Mouse (Mus musculus) heart, embryonic 10.5 days (tissue): Measurements from ENCODE around the gene Chd2. TPM values are rescaled to one million over a fixed set of nuclear protein-coding genes. Genes with fewer than 3 reads are reported as not detected.

Experiments
- DNase-seq: peaks from one replicate; pipeline ENCODE4 v3.0.0-alpha.2; 2017; ENCODE audit warnings: low spot score
- H3K27ac ChIP-seq: fragments of 300-500 bp; sonication (generic); 2 replicates; pipeline ENCODE4 v1.5.1; 2016; ENCODE audit warnings: mild to moderate bottlenecking
- H3K27me3 ChIP-seq: fragments of 300-500 bp; sonication (generic); 2 replicates; pipeline ENCODE4 v1.6.1; 2016; ENCODE audit warnings: mild to moderate bottlenecking; ENCODE audit not compliant: poor library complexity, insufficient read depth, severe bottlenecking
- H3K36me3 ChIP-seq: fragments of 300-500 bp; sonication (generic); 2 replicates; pipeline ENCODE4 v1.6.1; 2016; ENCODE audit warnings: mild to moderate bottlenecking, moderate library complexity
- H3K4me1 ChIP-seq: fragments of 300-500 bp; sonication (generic); 2 replicates; pipeline ENCODE4 v1.6.1; 2016; ENCODE audit warnings: mild to moderate bottlenecking
- H3K4me3 ChIP-seq: fragments of 300-500 bp; sonication (generic); 2 replicates; pipeline ENCODE4 v1.5.1; 2016; ENCODE audit warnings: mild to moderate bottlenecking, moderate library complexity
- H3K9me3 ChIP-seq: fragments of 300-500 bp; sonication (generic); 2 replicates; pipeline ENCODE4 v1.6.1; 2016; ENCODE audit warnings: mild to moderate bottlenecking, moderate library complexity
- WGBS: fragments of 180-500 bp; shearing (Covaris S2); methylation state at CpG from one replicate; pipeline ENCODE4 v1.1.7; 2016; 5-methylcytosine and 5-hydroxymethylcytosine counted together
- polyA plus RNA-seq: library from polyadenylated mRNA; unstranded; fragments of >200 nt; fragmentation: Nextera tagmentation; extraction: Ambion mirVana; gene quantifications from 2 replicates; pipeline ENCODE4 v1.2.1, GENCODE M21; 2016

Gene Chd2
- polyA plus RNA-seq, 1 experiment from 2014 or later: 43.6 TPM

- no peak overlapping the region for H3K27ac ChIP-seq
- no peaks in the 10 kb centered on the region for H3K9me3 ChIP-seq
- peaks cover 54% of the 10 kb centered on the region for H3K36me3 ChIP-seq
- H3K4me1 ChIP-seq: peaks cover 14% of the 10 kb centered on the region
- WGBS: 93% methylated on average over 6 of the region's 6 CpGs
- no peaks in the 10 kb centered on the region for H3K27me3 ChIP-seq
- H3K4me3 ChIP-seq: no peak overlapping the region
- DNase-seq: peak; percentile 68
These were observed 113.8 kb downstream of the Chd2 start for GRCm38 (mm10) chr7:73427794-73428193.

GRCm38 (mm10) chr7:73426752-73427386, 114.8 kb downstream of the Chd2 start:
- peaks cover 14% of the 10 kb centered on the region for H3K4me1 ChIP-seq
- WGBS: 89% methylated on average over 8 of the region's 8 CpGs
- peaks cover 52% of the 10 kb centered on the region for H3K36me3 ChIP-seq
- H3K27ac ChIP-seq: no peak overlapping the region
- no peaks in the 10 kb centered on the region for H3K9me3 ChIP-seq
- no peak overlapping the region for H3K4me3 ChIP-seq
- peak; percentile 63 for DNase-seq
- no peaks in the 10 kb centered on the region for H3K27me3 ChIP-seq

- Histone ChIP-seq H3K36me3 (peaks cover 48% of the 10 kb centered on the region), H3K4me3 (no peak overlapping the region), H3K27ac (no peak overlapping the region), H3K27me3 (no peaks in the 10 kb centered on the region), H3K9me3 (no peaks in the 10 kb centered on the region), H3K4me1 (peaks cover 19% of the 10 kb centered on the region)
- WGBS: 94% methylated on average over 3 of the region's 3 CpGs
- no peak for DNase-seq
These were observed 115.4 kb downstream of the Chd2 start for GRCm38 (mm10) chr7:73426235-73426634.

- Histone ChIP-seq H3K4me1 (peaks cover 24% of the 10 kb centered on the region), H3K27ac (no peak overlapping the region), H3K4me3 (no peak overlapping the region), H3K27me3 (no peaks in the 10 kb centered on the region), H3K36me3 (peaks cover 47% of the 10 kb centered on the region), H3K9me3 (no peaks in the 10 kb centered on the region)
- WGBS: 92% methylated on average over 7 of the region's 7 CpGs
- no peak for DNase-seq
These were observed 116.2 kb downstream of the Chd2 start for GRCm38 (mm10) chr7:73425451-73425850.

GRCm38 (mm10) chr7:73424705-73425104, 116.9 kb downstream of the Chd2 start:
- no peak overlapping the region for H3K4me3 ChIP-seq
- no peak for DNase-seq
- WGBS: 68% methylated on average over 3 of the region's 3 CpGs
- H3K9me3 ChIP-seq: no peaks in the 10 kb centered on the region
- H3K27ac ChIP-seq: no peak overlapping the region
- H3K4me1 ChIP-seq: peaks cover 25% of the 10 kb centered on the region
- H3K36me3 ChIP-seq: peaks cover 39% of the 10 kb centered on the region
- H3K27me3 ChIP-seq: no peaks in the 10 kb centered on the region

- H3K27ac ChIP-seq: 0 out of 2 replicates have a peak overlapping the region, but pooled peaks have one; percentile 24
These were observed 117.4 kb downstream of the Chd2 start for GRCm38 (mm10) chr7:73424243-73424642.

GRCm38 (mm10) chr7:73423236-73423635, 118.4 kb downstream of the Chd2 start:
- no peak overlapping the region for H3K4me3 ChIP-seq
- peaks cover 25% of the 10 kb centered on the region for H3K36me3 ChIP-seq
- H3K27me3 ChIP-seq: no peaks in the 10 kb centered on the region
- no peak for DNase-seq
- H3K27ac ChIP-seq: no peak overlapping the region
- WGBS: 74% methylated on average over 13 of the region's 13 CpGs
- peaks cover 28% of the 10 kb centered on the region for H3K4me1 ChIP-seq
- H3K9me3 ChIP-seq: no peaks in the 10 kb centered on the region

More at GRCm38 (mm10) chr7:73424243-73424642, 117.4 kb downstream of the Chd2 start:
- Histone ChIP-seq H3K4me3 (no peak overlapping the region), H3K36me3 (peaks cover 35% of the 10 kb centered on the region), H3K9me3 (no peaks in the 10 kb centered on the region), H3K4me1 (peaks cover 28% of the 10 kb centered on the region), H3K27me3 (no peaks in the 10 kb centered on the region)
- no peak for DNase-seq
- WGBS: 67% methylated on average over 3 of the region's 3 CpGs

- no peak overlapping the region for H3K4me3 ChIP-seq
- H3K36me3 ChIP-seq: peaks cover 25% of the 10 kb centered on the region
- no peak for DNase-seq
- H3K4me1 ChIP-seq: peaks cover 28% of the 10 kb centered on the region
- whole genome bisulfite sequencing: 35% methylated on average over 12 of the region's 12 CpGs
- H3K9me3 ChIP-seq: no peaks in the 10 kb centered on the region
- H3K27ac ChIP-seq: no peak overlapping the region
- H3K27me3 ChIP-seq: no peaks in the 10 kb centered on the region
These were observed 119.2 kb downstream of the Chd2 start for GRCm38 (mm10) chr7:73422223-73423113.

GRCm38 (mm10) chr7:73421278-73422015, 120.2 kb downstream of the Chd2 start:
- H3K9me3 ChIP-seq: no peaks in the 10 kb centered on the region
- no peaks in the 10 kb centered on the region for H3K27me3 ChIP-seq
- H3K4me1 ChIP-seq: peaks cover 28% of the 10 kb centered on the region
- WGBS: 71% methylated on average over 9 of the region's 9 CpGs
- H3K36me3 ChIP-seq: peaks cover 17% of the 10 kb centered on the region
- H3K4me3 ChIP-seq: no peak overlapping the region
- no peak for DNase-seq
- no peak overlapping the region for H3K27ac ChIP-seq

- peaks cover 15% of the 10 kb centered on the region for H3K36me3 ChIP-seq
- WGBS: 50% methylated on average over 5 of the region's 5 CpGs
These were observed 120.8 kb downstream of the Chd2 start for GRCm38 (mm10) chr7:73420827-73421226.

GRCm38 (mm10) chr7:73419375-73419774, 122.3 kb downstream of the Chd2 start:
- 42% methylated on average over 7 of the region's 7 CpGs for WGBS
- no peak overlapping the region for H3K27ac ChIP-seq
- no peak overlapping the region for H3K4me3 ChIP-seq
- no peaks in the 10 kb centered on the region for H3K9me3 ChIP-seq
- H3K27me3 ChIP-seq: no peaks in the 10 kb centered on the region
- H3K4me1 ChIP-seq: peaks cover 19% of the 10 kb centered on the region
- no peak for DNase-seq
- peaks cover 9% of the 10 kb centered on the region for H3K36me3 ChIP-seq

More at GRCm38 (mm10) chr7:73420827-73421226, 120.8 kb downstream of the Chd2 start:
- Histone ChIP-seq H3K4me1 (peaks cover 28% of the 10 kb centered on the region), H3K27me3 (no peaks in the 10 kb centered on the region), H3K4me3 (no peak overlapping the region), H3K27ac (no peak overlapping the region), H3K9me3 (no peaks in the 10 kb centered on the region)
- no peak for DNase-seq

GRCm38 (mm10) chr7:73414192-73414591, 127.4 kb downstream of the Chd2 start:
- 85% methylated on average over 14 of the region's 14 CpGs for WGBS
- DNase-seq: no peak
- H3K36me3 ChIP-seq: peaks cover 13% of the 10 kb centered on the region
- no peak overlapping the region for H3K4me3 ChIP-seq
- no peak overlapping the region for H3K27ac ChIP-seq
- peaks cover 13% of the 10 kb centered on the region; the same call in 1 of the 2 replicates for H3K27me3 ChIP-seq
- H3K9me3 ChIP-seq: no peaks in the 10 kb centered on the region
- H3K4me1 ChIP-seq: 0 out of 2 replicates have a peak, but pooled peaks cover under 1% of the 10 kb centered on the region
